Comparison of ENCODE assay signal across 8 mouse cellular contexts in the genomic region with DNA sequence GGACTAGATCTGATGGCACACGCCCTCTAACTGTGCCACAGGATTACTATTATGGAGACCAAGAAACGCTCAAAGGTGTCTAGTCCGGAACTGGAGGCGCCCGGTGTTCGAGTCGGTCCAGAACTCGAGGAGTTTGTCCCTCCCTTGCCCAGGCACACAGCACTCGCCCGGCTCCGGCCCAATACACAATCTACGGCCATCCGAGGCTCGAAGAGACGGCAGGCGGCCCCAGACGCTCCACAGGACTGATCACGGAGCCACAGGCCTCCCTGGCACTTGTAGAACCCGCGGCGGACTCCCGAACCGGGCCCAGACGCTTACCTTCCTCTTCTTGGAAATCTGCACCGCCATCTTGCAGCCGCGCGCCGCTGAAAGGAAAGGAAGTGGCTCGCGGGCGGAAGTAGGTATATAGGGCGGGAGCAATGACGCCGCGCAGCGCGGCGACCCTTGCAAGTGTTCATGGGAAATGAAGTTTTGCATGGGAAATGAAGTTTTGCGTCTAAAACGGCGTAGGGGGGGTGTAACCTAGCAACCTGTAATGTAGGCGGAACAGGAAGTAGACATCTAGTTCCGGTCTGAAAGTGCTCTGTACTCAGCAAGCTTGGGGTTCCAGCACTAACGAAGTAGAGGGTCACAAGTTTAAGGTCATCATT. TPM values are rescaled to one million over a fixed set of nuclear protein-coding genes. Genes with fewer than 3 reads are reported as not detected.
DNase-seq lines count a peak whose midpoint lies in the region; ATAC-seq lines count a peak whose summit lies in the region.

Gene Rps3 (minus strand): TSS at position 468 of the 653 bp plus-strand sequence.

- WGBS in intestine, embryonic 14.5 days, result under 1% methylated on average over 45 of the region's 45 CpGs

- peaks cover 25% of the 10 kb centered on the region for H3K4me1 ChIP-seq in intestine, embryonic 14.5 days (replicated peaks; ENCODE audit: control insufficient read depth, insufficient read depth, low read length)

- intact Hi-C loops in left cerebral cortex, postnatal 14 days (cut with DNase I), result no loop called here

- peak; percentile 94 for ATAC-seq in intestine, embryonic 14.5 days (replicated peaks; ENCODE audit: low FRiP score, low TSS enrichment, low read depth)

- H3K4me3 ChIP-seq in intestine, embryonic 14.5 days (ENCODE audit: low read depth, low read length), result peak within 1 kb of the TSS; percentile 99

- peak within 1 kb of the TSS; percentile 94 for H3K9ac ChIP-seq in intestine, embryonic 14.5 days (ENCODE audit: low read length)

- H3K27me3 ChIP-seq in intestine, embryonic 14.5 days (replicated peaks; ENCODE audit: control insufficient read depth, insufficient read depth, low read length), result no peaks in the 10 kb centered on the region

- peak within 1 kb of the TSS; percentile 99 for H3K4me2 ChIP-seq in intestine, embryonic 14.5 days (ENCODE audit: low read length)

- H3K9me3 ChIP-seq in intestine, embryonic 14.5 days (ENCODE audit: control insufficient read depth, low read length), result no peaks in the 10 kb centered on the region

- peaks cover 41% of the 10 kb centered on the region for H3K36me3 ChIP-seq in intestine, embryonic 14.5 days (ENCODE audit: control insufficient read depth, insufficient read depth, low read length)

- DNase-seq in adrenal gland, adult 18-20 months (ENCODE audit: low spot score in 2 of 2), result peak; percentile 87 to 92
- DNase-seq in embryo, embryonic 11 days, result peak; percentile 98
- peak; percentile 91 for DNase-seq in gastrocnemius, postnatal 25 days
- peak; percentile 98 for DNase-seq in intestine, embryonic 14.5 days (ENCODE audit: low spot score)
- peak; percentile 95 to 98 for DNase-seq in left cerebral cortex, postnatal 14 days (ENCODE audit: low spot score in 2 of 2)
- DNase-seq in mesoderm, embryonic 11.5 days (ENCODE audit: low read depth, low spot score), result peak; percentile 98
- DNase-seq in right cerebral cortex, postnatal 36 days (ENCODE audit: low spot score in 2 of 2), result peak; percentile 95 to 98
- DNase-seq in yolk sac, embryonic 10.5 days (ENCODE audit: low spot score), result peak; percentile 96

- peak within 1 kb of the TSS; percentile 84 for H3K27ac ChIP-seq in intestine, embryonic 14.5 days (ENCODE audit: low read depth)

RNA-seq across cellular contexts. Expression of gene Rps3, which starts in this region (rescaled TPM):
- total RNA-seq in adrenal gland, adult 18-20 months (2021), result 100 to 1,000 TPM; 511 to 548 TPM
- 100 to 1,000 TPM; 239 to 240 TPM for total RNA-seq in gastrocnemius, postnatal 25 days (2021)
- 963 and 1,042 TPM in 2 replicates for polyA plus RNA-seq in intestine, embryonic 14.5 days (2014; fragmentation: Nextera tagmentation; extraction: Ambion mirVana)
- total RNA-seq in left cerebral cortex, postnatal 14 days (2021), result 100 to 1,000 TPM; 221 to 235 TPM

Comparison
In these comparisons a context has a peak if more than half of its experiments do, and no peak if none do; other contexts are left out.
1. Peak in every context shown above with its lines: DNase-seq, ATAC-seq, H3K4me3 ChIP-seq and H3K27ac ChIP-seq.